Mouse (Mus musculus) MEL (cell line): ENCODE results near the gene Rbmx. TPM values are rescaled to one million over a fixed set of nuclear protein-coding genes. Genes with fewer than 3 reads are reported as not detected.

Experiments
- DNase-seq: peaks from one replicate; pipeline ENCODE4 v3.0.0; 2011; ENCODE audit warnings: low read depth, low spot score
- H3K27ac ChIP-seq: 2 replicates; pipeline ENCODE4 v1.5.1; 2012; ENCODE audit warnings: low read depth, mild to moderate bottlenecking, control low read depth, low read length, moderate library complexity; ENCODE audit not compliant: control insufficient read depth
- H3K27me3 ChIP-seq, 2 experiments: fragments of 150-350 bp in 1 of 2; sonication (generic) in 1 of 2; 2 replicates each; pipeline ENCODE4 v1.6.1; 2012; ENCODE audit warnings: low read length in 2 of 2, mild to moderate bottlenecking in 2 of 2, improper control_type of control experiment in 1 of 2, moderate library complexity in 1 of 2; ENCODE audit not compliant: insufficient read depth in 2 of 2, control insufficient read depth in 1 of 2
- H3K36me3 ChIP-seq, 2 experiments: 2 replicates each; pipeline ENCODE4 v1.6.1; 2012 to 2014; ENCODE audit warnings: low read length in 2 of 2, improper control_type of control experiment in 1 of 2, inconsistent platforms in 1 of 2, mild to moderate bottlenecking in 1 of 2; ENCODE audit not compliant: insufficient read depth in 2 of 2, control insufficient read depth in 1 of 2
- H3K4me1 ChIP-seq, 2 experiments: fragments of 150-350 bp in 1 of 2; sonication (generic) in 1 of 2; 2 replicates each; pipeline ENCODE4 v1.6.1; 2012; ENCODE audit warnings: low read length in 2 of 2, improper control_type of control experiment in 1 of 2, mild to moderate bottlenecking in 1 of 2; ENCODE audit not compliant: insufficient read depth in 2 of 2, control insufficient read depth in 1 of 2
- H3K4me3 ChIP-seq, 2 experiments: fragments of 150-350 bp in 1 of 2; sonication (generic) in 1 of 2; 2 replicates each; pipeline ENCODE4 v1.5.1; 2012; ENCODE audit warnings: low read depth in 2 of 2, low read length in 2 of 2, mild to moderate bottlenecking in 2 of 2, moderate library complexity in 2 of 2, control low read depth in 1 of 2, improper control_type of control experiment in 1 of 2; ENCODE audit not compliant: control insufficient read depth in 1 of 2, insufficient read depth in 1 of 2
- H3K79me2 ChIP-seq: 2 replicates; pipeline ENCODE4 v1.6.1; 2012; ENCODE audit warnings: mild to moderate bottlenecking, low read length, moderate library complexity; ENCODE audit not compliant: control insufficient read depth, poor library complexity, insufficient read depth
- H3K9ac ChIP-seq: 2 replicates; pipeline ENCODE4 v1.6.1; 2012; ENCODE audit warnings: low read depth, mild to moderate bottlenecking, control low read depth, low read length, moderate library complexity; ENCODE audit not compliant: control insufficient read depth, poor library complexity, severe bottlenecking
- H3K9me3 ChIP-seq: fragments of 150-350 bp; sonication (generic); replicated peaks from 2 replicates; pipeline ENCODE4 v1.6.1; 2012; ENCODE audit warnings: mild to moderate bottlenecking, low read length, improper control_type of control experiment, moderate library complexity; ENCODE audit not compliant: insufficient read depth
- BHLHE40 ChIP-seq: IDR thresholded peaks from 2 replicates; pipeline ENCODE4 v1.6.1; 2012; ENCODE audit warnings: low read depth, mild to moderate bottlenecking, inconsistent platforms, low read length, improper control_type of control experiment, borderline replicate concordance
- CHD2 ChIP-seq: IDR thresholded peaks from 2 replicates; pipeline ENCODE4 v1.6.1; 2011; ENCODE audit warnings: low read length, improper control_type of control experiment
- CTCF ChIP-seq, 3 experiments: IDR thresholded peaks in 2 of 3; conservative IDR thresholded peaks in 1 of 3; 2 replicates each; pipeline ENCODE4 v1.5.1; 2011 to 2012; ENCODE audit warnings: low read length in 3 of 3, low read depth in 2 of 3, mild to moderate bottlenecking in 2 of 3, improper control_type of control experiment in 1 of 3, inconsistent platforms in 1 of 3, mixed read lengths in 1 of 3, moderate library complexity in 1 of 3; ENCODE audit not compliant: control insufficient read depth in 1 of 3, insufficient read depth in 1 of 3, poor library complexity in 1 of 3, severe bottlenecking in 1 of 3
- EP300 ChIP-seq, 2 experiments: IDR thresholded peaks; 2 replicates each; pipeline ENCODE4 v1.6.1; 2011; ENCODE audit warnings: improper control_type of control experiment in 2 of 2, low read length in 2 of 2, low read depth in 1 of 2, mild to moderate bottlenecking in 1 of 2
- GATA1 ChIP-seq: IDR thresholded peaks from 2 replicates; pipeline ENCODE4 v1.6.1; 2011; ENCODE audit warnings: low read depth, low read length, improper control_type of control experiment
- HCFC1 ChIP-seq: IDR thresholded peaks from 2 replicates; pipeline ENCODE4 v1.6.1; 2012; ENCODE audit warnings: low read depth, mild to moderate bottlenecking, inconsistent platforms, low read length, improper control_type of control experiment, moderate library complexity
- KAT2A ChIP-seq: conservative IDR thresholded peaks from 2 replicates; pipeline ENCODE4 v1.6.1; 2012; ENCODE audit warnings: low read depth, low read length, improper control_type of control experiment, inconsistent platforms
- MAFK ChIP-seq: IDR thresholded peaks from 2 replicates; pipeline ENCODE4 v1.6.1; 2011; ENCODE audit warnings: low read depth, mild to moderate bottlenecking, low read length, improper control_type of control experiment, borderline replicate concordance
- MAX ChIP-seq: IDR thresholded peaks from 2 replicates; pipeline ENCODE4 v1.6.1; 2011; ENCODE audit warnings: low read length, improper control_type of control experiment
- MXI1 ChIP-seq: IDR thresholded peaks from 2 replicates; pipeline ENCODE4 v1.6.1; 2011; ENCODE audit warnings: mild to moderate bottlenecking, low read depth, low read length, improper control_type of control experiment
- MYB ChIP-seq: IDR thresholded peaks from 2 replicates; pipeline ENCODE4 v1.6.1; 2011; ENCODE audit warnings: mild to moderate bottlenecking, low read depth, low read length, improper control_type of control experiment
- MYC ChIP-seq: IDR thresholded peaks from 2 replicates; pipeline ENCODE4 v1.6.1; 2011; ENCODE audit warnings: low read depth, mild to moderate bottlenecking, low read length, improper control_type of control experiment, moderate library complexity
- NELFE ChIP-seq: IDR thresholded peaks from 2 replicates; pipeline ENCODE4 v1.6.1; 2011; ENCODE audit warnings: low read depth, low read length, improper control_type of control experiment
- NRF1 ChIP-seq: IDR thresholded peaks from 2 replicates; pipeline ENCODE4 v1.6.1; 2014; ENCODE audit warnings: low read depth, mild to moderate bottlenecking, inconsistent platforms, low read length, improper control_type of control experiment, moderate library complexity; ENCODE audit not compliant: poor library complexity, insufficient read depth, severe bottlenecking
- POLR2A ChIP-seq, 2 experiments: IDR thresholded peaks; 2 replicates each; pipeline ENCODE4 v1.6.1; 2011 to 2012; ENCODE audit warnings: low read length in 2 of 2, mild to moderate bottlenecking in 2 of 2, control low read depth in 1 of 2, improper control_type of control experiment in 1 of 2, low read depth in 1 of 2, moderate library complexity in 1 of 2; ENCODE audit not compliant: control insufficient read depth in 1 of 2, insufficient read depth in 1 of 2, poor library complexity in 1 of 2
- POLR2AphosphoS2 ChIP-seq: IDR thresholded peaks from 2 replicates; pipeline ENCODE4 v1.6.1; 2011; ENCODE audit warnings: low read length, improper control_type of control experiment
- SIN3A ChIP-seq: IDR thresholded peaks from 2 replicates; pipeline ENCODE4 v1.6.1; 2012; ENCODE audit warnings: low read length, improper control_type of control experiment, inconsistent platforms
- TBP ChIP-seq: IDR thresholded peaks from 2 replicates; pipeline ENCODE4 v1.8.0; 2011; ENCODE audit warnings: low read depth, low read length, improper control_type of control experiment
- ZC3H11A ChIP-seq: IDR thresholded peaks from 2 replicates; pipeline ENCODE4 v1.6.1; 2012; ENCODE audit warnings: low read depth, mild to moderate bottlenecking, inconsistent platforms, low read length, improper control_type of control experiment
- ZMIZ1 ChIP-seq: IDR thresholded peaks from 2 replicates; pipeline ENCODE4 v1.6.1; 2012; ENCODE audit warnings: low read depth, mild to moderate bottlenecking, inconsistent platforms, low read length, improper control_type of control experiment, moderate library complexity
- polyA plus RNA-seq, 2 experiments: library from polyadenylated mRNA; stranded (reverse) in 1 of 2; unstranded in 1 of 2; fragments of >175 nt in 1 of 2; fragments of >200 nt in 1 of 2; gene quantifications; 2 replicates each; pipeline versions ENCODE4 v1.2.1 to v1.2.4; 2012; ENCODE audit warnings: low replicate concordance in 2 of 2, low read depth in 1 of 2; ENCODE audit not compliant: insufficient read length in 2 of 2, insufficient read depth in 1 of 2, missing spikeins in 1 of 2
- total RNA-seq: library from RNA; depleted of rRNA; stranded (reverse); fragments of 300-350 nt; gene quantifications from 2 replicates; pipeline ENCODE4 v1.2.3, GENCODE M21; 2012; rRNA removed

Rbmx gene
- 35.6 and 47.0 TPM in 2 replicates for total RNA-seq
- 10 to 100 TPM; 53.1 to 61.1 TPM for polyA plus RNA-seq

- Histone ChIP-seq H3K27ac (peak within 1 kb of the TSS; percentile 99), H3K27me3 (no peaks in the 10 kb centered on the region), H3K9ac (peak within 1 kb of the TSS; percentile 89), H3K36me3 (peaks cover 9 to 16% of the 10 kb centered on the region in 2 experiments), H3K79me2 (peaks cover 17% of the 10 kb centered on the region), H3K9me3 (no peaks in the 10 kb centered on the region)
- peak; percentile 92 for DNase-seq
- TF ChIP-seq MYC: peak; percentile 53; the same call in 1 of the 2 replicates
- TF ChIP-seq BHLHE40: 0 out of 2 replicates have a peak, but pooled peaks have one; percentile 19
- TF ChIP-seq MAX: peak; percentile 52
- TF ChIP-seq TBP: peak; percentile 95
- TF ChIP-seq CHD2: peak; percentile 57
- TF ChIP-seq NELFE: peak; percentile 89
- TF ChIP-seq MAFK: no peak
- TF ChIP-seq ZMIZ1: peak; percentile 80; the same call in 1 of the 2 replicates
- peak; percentile 68 for TF ChIP-seq HCFC1
- peak; percentile 20 to 93; a peak in 2 of 4 replicates for TF ChIP-seq POLR2A (IDR thresholded peaks at IDR 0.05; ENCODE audit: control insufficient read depth in 1 of 2, insufficient read depth in 1 of 2, low read depth in 1 of 2, low read length in 2 of 2, poor library complexity in 1 of 2)
- peak; percentile 20 for TF ChIP-seq MXI1
- no peak for TF ChIP-seq GATA1
- no peak for TF ChIP-seq CTCF (IDR thresholded peaks at IDR 0.05 in 2 of 3, conservative IDR thresholded peaks at IDR 0.05 in 1 of 3; ENCODE audit: control insufficient read depth in 1 of 3, insufficient read depth in 1 of 3, low read depth in 2 of 3, low read length in 3 of 3, poor library complexity in 1 of 3, severe bottlenecking in 1 of 3)
- TF ChIP-seq KAT2A: peak; percentile 38; the same call in 1 of the 2 replicates
- peak; percentile 76 for TF ChIP-seq MYB
- TF ChIP-seq ZC3H11A: no peak
- TF ChIP-seq POLR2AphosphoS2: peak; percentile 82; the same call in 1 of the 2 replicates
- peak; percentile 47; the same call in 1 of the 2 replicates for TF ChIP-seq NRF1
- peak; percentile 18 for TF ChIP-seq SIN3A
- peak in 1 of 2 experiments; percentile 41; a peak in 1 of 4 replicates for TF ChIP-seq EP300 (IDR thresholded peaks at IDR 0.05; ENCODE audit: low read depth in 1 of 2, low read length in 2 of 2)
- TF ChIP-seq, all 39 proteins: peak for 16
- peak within 1 kb of the TSS; percentile 85 to 90 for H3K4me3 ChIP-seq
- H3K4me1 ChIP-seq: no peaks in the 10 kb centered on the region
Observed at GRCm38 (mm10) chrX:57392367-57393246, at the start of gene Rbmx. Gene Rbmx (minus strand): TSS chrX:57393036.
